In the genomic region with DNA sequence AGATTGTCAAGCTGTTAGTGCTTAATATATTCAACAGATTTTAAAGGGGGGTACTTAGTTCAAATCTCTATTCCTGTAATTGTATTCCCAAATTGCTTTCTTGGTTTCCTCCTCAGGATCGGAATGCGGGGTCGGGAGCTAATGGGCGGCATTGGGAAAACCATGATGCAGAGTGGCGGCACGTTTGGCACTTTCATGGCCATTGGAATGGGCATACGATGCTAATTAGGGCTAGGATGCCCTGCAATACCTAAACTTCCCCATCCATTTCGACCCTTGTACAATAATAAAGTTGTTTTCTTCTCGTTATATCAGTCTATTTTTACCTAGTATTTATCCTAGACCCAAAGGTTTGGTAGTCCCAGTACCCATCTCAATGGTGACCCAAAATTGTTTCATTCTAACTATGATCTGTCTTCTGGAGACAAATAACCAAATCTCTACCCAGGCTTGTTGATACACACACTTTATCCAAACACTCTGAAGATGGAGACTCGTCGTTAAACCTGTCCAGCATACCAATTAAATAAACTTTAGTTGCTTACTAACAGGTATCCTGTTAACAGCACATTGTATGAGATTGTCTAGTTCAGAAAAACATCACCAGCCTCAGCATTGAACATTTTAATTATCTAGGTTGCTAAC, we compare ENCODE assay signal across 8 mouse cellular contexts. TPM values are rescaled to one million over a fixed set of nuclear protein-coding genes. Genes with fewer than 3 reads are reported as not detected.
DNase-seq lines count a peak whose midpoint lies in the region; ATAC-seq and TF ChIP-seq lines count a peak whose summit lies in the region.

No protein-coding gene starts in this region.

- no peak for TF ChIP-seq EP300 in CH12.LX (IDR thresholded peaks at IDR 0.05; ENCODE audit: low read length)

- dilution Hi-C loops in CH12.LX (cut with MboI; ENCODE audit: extremely low pct_ligation_motif_present, extremely low pct_unique_long_range_greater_than_20kb, low sequenced_read_pairs) = no loop called here

- no peak for DNase-seq in heart, postnatal 14 days
- no peak for DNase-seq in CH12.LX (ENCODE audit: extremely low read depth)
- DNase-seq in left cerebral cortex, postnatal 10 days (ENCODE audit: extremely low spot score in 1 of 2, low spot score in 2 of 2) = no peak
- no peak for DNase-seq in urinary bladder, postnatal 25 days (ENCODE audit: low spot score)
- no peak for DNase-seq in left cerebral cortex, postnatal 25 days (ENCODE audit: low spot score in 2 of 2)

- 0 out of 2 replicates have a peak, but pooled peaks have one; percentile 1 for TF ChIP-seq POLR2A in CH12.LX (IDR thresholded peaks at IDR 0.05; ENCODE audit: low read depth, low read length)

- ATAC-seq in heart, embryonic 13.5 days (ENCODE audit: extremely low read depth, insufficient number of reproducible peaks, low FRiP score, low TSS enrichment) = no peak
- no peak for ATAC-seq in forebrain, embryonic 15.5 days (replicated peaks)
- ATAC-seq in liver, embryonic 15.5 days (ENCODE audit: insufficient read depth) = no peak

- H3K9ac ChIP-seq in heart, embryonic 13.5 days = peak overlapping the region; percentile 93; the same call in 1 of the 2 replicates
- H3K9ac ChIP-seq in CH12.LX (ENCODE audit: insufficient read depth, low read depth) = no peak overlapping the region
- H3K9ac ChIP-seq in forebrain, embryonic 15.5 days (replicated peaks) = no peak overlapping the region
- no peak overlapping the region for H3K9ac ChIP-seq in liver, embryonic 15.5 days

- no peak for TF ChIP-seq CTCF in CH12.LX (conservative IDR thresholded peaks at IDR 0.05 in 1 of 2, IDR thresholded peaks at IDR 0.05 in 1 of 2; ENCODE audit: low read depth in 2 of 2, low read length in 2 of 2)

- H3K36me3 ChIP-seq in heart, embryonic 13.5 days = peaks cover 59% of the 10 kb centered on the region
- H3K36me3 ChIP-seq in CH12.LX (replicated peaks in 1 of 2; ENCODE audit: control insufficient read depth in 1 of 2, insufficient read depth in 1 of 2, low read length in 1 of 2) = peaks cover 34 to 53% of the 10 kb centered on the region in 2 experiments
- peaks cover 42% of the 10 kb centered on the region for H3K36me3 ChIP-seq in forebrain, embryonic 15.5 days
- peaks cover 56% of the 10 kb centered on the region for H3K36me3 ChIP-seq in liver, embryonic 15.5 days (replicated peaks)

- H3K27me3 ChIP-seq in heart, embryonic 13.5 days (replicated peaks) = no peaks in the 10 kb centered on the region
- no peaks in the 10 kb centered on the region for H3K27me3 ChIP-seq in CH12.LX (replicated peaks)
- no peaks in the 10 kb centered on the region for H3K27me3 ChIP-seq in forebrain, embryonic 15.5 days
- no peaks in the 10 kb centered on the region for H3K27me3 ChIP-seq in liver, embryonic 15.5 days

- H3K27ac ChIP-seq in heart, embryonic 13.5 days (replicated peaks) = no peak overlapping the region
- H3K27ac ChIP-seq in CH12.LX (ENCODE audit: insufficient read depth, low read depth) = no peak overlapping the region
- H3K27ac ChIP-seq in forebrain, embryonic 15.5 days (replicated peaks) = no peak overlapping the region
- peak overlapping the region; percentile 25; the same call in 1 of the 2 replicates for H3K27ac ChIP-seq in liver, embryonic 15.5 days (replicated peaks)

- no peaks in the 10 kb centered on the region for H3K9me3 ChIP-seq in heart, embryonic 13.5 days
- no peaks in the 10 kb centered on the region for H3K9me3 ChIP-seq in CH12.LX (replicated peaks; ENCODE audit: low read length)
- no peaks in the 10 kb centered on the region for H3K9me3 ChIP-seq in forebrain, embryonic 15.5 days
- no peaks in the 10 kb centered on the region for H3K9me3 ChIP-seq in liver, embryonic 15.5 days (replicated peaks)

- peak overlapping the region; percentile 89 for H3K4me3 ChIP-seq in heart, embryonic 13.5 days
- H3K4me3 ChIP-seq in CH12.LX (replicated peaks in 1 of 3; ENCODE audit: low read depth in 2 of 3, low read length in 2 of 3, poor library complexity in 1 of 3) = peak overlapping the region in 2 of 3 experiments; percentile 35 to 82
- peak overlapping the region; percentile 86; the same call in 1 of the 2 replicates for H3K4me3 ChIP-seq in forebrain, embryonic 15.5 days
- peak overlapping the region; percentile 95 for H3K4me3 ChIP-seq in liver, embryonic 15.5 days (replicated peaks)

- WGBS in heart, embryonic 13.5 days = 63% methylated on average over 11 of the region's 11 CpGs
- 61% methylated on average over 11 of the region's 11 CpGs for WGBS in forebrain, embryonic 15.5 days
- 56% methylated on average over 11 of the region's 11 CpGs for WGBS in liver, embryonic 15.5 days (ENCODE audit: insufficient replicate concordance)

- TF ChIP-seq RAD21 in CH12.LX (IDR thresholded peaks at IDR 0.05; ENCODE audit: low read depth, low read length) = no peak

- H3K79me2 ChIP-seq in CH12.LX (replicated peaks; ENCODE audit: control insufficient read depth, extremely low read depth, insufficient read depth, poor library complexity, severe bottlenecking) = peaks cover 25% of the 10 kb centered on the region

- intact Hi-C loops in heart, postnatal 14 days (cut with DNase I) = loop anchor here (2.0 kb wide), 2 partner anchors 17 to 29 kb away; no protein-coding TSS in a partner anchor
- intact Hi-C loops in left cerebral cortex, postnatal 10 days (cut with DNase I) = loop anchor here (2.0 kb wide), 1 partner anchor 15 kb away; no protein-coding TSS in a partner anchor
- intact Hi-C loops in left cerebral cortex, postnatal 25 days (cut with DNase I) = no loop called here

- in situ Hi-C loops in CH12.LX (cut with MboI; ENCODE audit: low pct_ligation_motif_present, low pct_unique_long_range_greater_than_20kb, low sequenced_read_pairs) = loop anchor here (25.0 kb wide), 1 partner anchor 308 kb away; a partner anchor contains a TSS

- peaks cover 20% of the 10 kb centered on the region for H3K4me1 ChIP-seq in heart, embryonic 13.5 days
- H3K4me1 ChIP-seq in CH12.LX (ENCODE audit: control insufficient read depth in 1 of 2, insufficient read depth in 2 of 2) = peaks cover 0 to 16% of the 10 kb centered on the region in 2 experiments; a peak in 2 of 4 replicates
- H3K4me1 ChIP-seq in forebrain, embryonic 15.5 days = peaks cover 21% of the 10 kb centered on the region
- peaks cover 27% of the 10 kb centered on the region for H3K4me1 ChIP-seq in liver, embryonic 15.5 days (replicated peaks)

- H3K4me2 ChIP-seq in heart, embryonic 13.5 days = peak overlapping the region; percentile 93
- H3K4me2 ChIP-seq in CH12.LX (ENCODE audit: insufficient read depth, low read depth, poor library complexity, severe bottlenecking) = peak overlapping the region; percentile 97
- H3K4me2 ChIP-seq in forebrain, embryonic 15.5 days (replicated peaks) = 0 out of 2 replicates have a peak overlapping the region, but pooled peaks have one; percentile 71
- H3K4me2 ChIP-seq in liver, embryonic 15.5 days = peak overlapping the region; percentile 97

RNA-seq across cellular contexts. Expression of a gene that starts 1.6 kb away (rescaled TPM):
- 58.1 and 61.1 TPM in 2 replicates for polyA plus RNA-seq in heart, embryonic 13.5 days (2015; fragmentation: Nextera tagmentation; extraction: Ambion mirVana)
- total RNA-seq in heart, postnatal 14 days (2021) = 10 to 100 TPM; 65.0 to 70.5 TPM
- total RNA-seq in CH12.LX (2012; rRNA removed) (58.6 and 60.6 TPM in 2 replicates), CH12.LX (2014; rRNA removed) (68.8 and 72.1 TPM in 2 replicates)
- 49.2 and 51.3 TPM in 2 replicates for polyA plus RNA-seq in CH12.LX (2012; ENCODE audit: insufficient read length, low read depth)
- 40.7 TPM in 2 replicates for polyA plus RNA-seq in forebrain, embryonic 15.5 days (2015; fragmentation: Nextera tagmentation; extraction: Ambion mirVana)
- 50.7 and 52.3 TPM in 2 replicates for polyA plus RNA-seq in liver, embryonic 15.5 days (2015; fragmentation: Nextera tagmentation; extraction: Ambion mirVana)
- 10 to 100 TPM; 30.7 to 31.5 TPM for total RNA-seq in left cerebral cortex, postnatal 10 days (2021)
- 10 to 100 TPM; 37.8 to 42.7 TPM for total RNA-seq in left cerebral cortex, postnatal 25 days (2021)

RNA-seq across cellular contexts. Expression of a gene that starts 1.8 kb away (rescaled TPM):
- 382 and 427 TPM in 2 replicates for polyA plus RNA-seq in heart, embryonic 13.5 days (2015; fragmentation: Nextera tagmentation; extraction: Ambion mirVana)
- total RNA-seq in heart, postnatal 14 days (2021) = 100 to 1,000 TPM; 297 to 305 TPM
- total RNA-seq in CH12.LX (2012; rRNA removed) (292 and 319 TPM in 2 replicates), CH12.LX (2014; rRNA removed) (110 and 130 TPM in 2 replicates)
- 255 and 303 TPM in 2 replicates for polyA plus RNA-seq in CH12.LX (2012; ENCODE audit: insufficient read length, low read depth)
- 363 and 422 TPM in 2 replicates for polyA plus RNA-seq in forebrain, embryonic 15.5 days (2015; fragmentation: Nextera tagmentation; extraction: Ambion mirVana)
- 159 and 192 TPM in 2 replicates for polyA plus RNA-seq in liver, embryonic 15.5 days (2015; fragmentation: Nextera tagmentation; extraction: Ambion mirVana)
- total RNA-seq in left cerebral cortex, postnatal 10 days (2021) = 100 to 1,000 TPM; 216 to 223 TPM
- 100 to 1,000 TPM; 168 to 181 TPM for total RNA-seq in left cerebral cortex, postnatal 25 days (2021)

RNA-seq across cellular contexts. Expression of a gene that starts 18.7 kb away (rescaled TPM):
- polyA plus RNA-seq in heart, embryonic 13.5 days (2015; fragmentation: Nextera tagmentation; extraction: Ambion mirVana) = 10.4 and 13.7 TPM in 2 replicates
- total RNA-seq in heart, postnatal 14 days (2021) = 10 to 100 TPM; 14.9 to 15.6 TPM
- 14.7 and 18.8 TPM in 2 replicates for total RNA-seq in CH12.LX (2012; rRNA removed)
- total RNA-seq in CH12.LX (2014; rRNA removed) = 10.5 and 17.0 TPM in 2 replicates
- 15.3 and 18.4 TPM in 2 replicates for polyA plus RNA-seq in CH12.LX (2012; ENCODE audit: insufficient read length, low read depth)
- polyA plus RNA-seq in forebrain, embryonic 15.5 days (2015; fragmentation: Nextera tagmentation; extraction: Ambion mirVana) = 24.1 and 24.2 TPM in 2 replicates
- polyA plus RNA-seq in liver, embryonic 15.5 days (2015; fragmentation: Nextera tagmentation; extraction: Ambion mirVana) = 3.9 and 4.0 TPM in 2 replicates
- 10 to 100 TPM; 23.4 to 28.0 TPM for total RNA-seq in left cerebral cortex, postnatal 10 days (2021)
- 10 to 100 TPM; 19.1 to 22.0 TPM for total RNA-seq in left cerebral cortex, postnatal 25 days (2021)

RNA-seq across cellular contexts. Expression of a gene that starts 33.8 kb away (rescaled TPM):
- polyA plus RNA-seq in heart, embryonic 13.5 days (2015; fragmentation: Nextera tagmentation; extraction: Ambion mirVana) = 18.3 and 20.4 TPM in 2 replicates
- 10 to 100 TPM; 19.7 to 20.3 TPM for total RNA-seq in heart, postnatal 14 days (2021)
- total RNA-seq in CH12.LX (2012; rRNA removed) (9.6 and 13.2 TPM in 2 replicates), CH12.LX (2014; rRNA removed) (20.7 and 25.2 TPM in 2 replicates)
- 33.4 and 36.5 TPM in 2 replicates for polyA plus RNA-seq in CH12.LX (2012; ENCODE audit: insufficient read length, low read depth)
- 31.1 and 32.4 TPM in 2 replicates for polyA plus RNA-seq in forebrain, embryonic 15.5 days (2015; fragmentation: Nextera tagmentation; extraction: Ambion mirVana)
- 7.4 and 9.7 TPM in 2 replicates for polyA plus RNA-seq in liver, embryonic 15.5 days (2015; fragmentation: Nextera tagmentation; extraction: Ambion mirVana)
- 10 to 100 TPM; 32.3 to 33.6 TPM for total RNA-seq in left cerebral cortex, postnatal 10 days (2021)
- 10 to 100 TPM; 22.4 to 24.6 TPM for total RNA-seq in left cerebral cortex, postnatal 25 days (2021)

RNA-seq across cellular contexts. Expression of a gene that starts 33.8 kb away (rescaled TPM):
- 22.7 and 28.4 TPM in 2 replicates for polyA plus RNA-seq in heart, embryonic 13.5 days (2015; fragmentation: Nextera tagmentation; extraction: Ambion mirVana)
- 10 to 100 TPM; 20.7 to 23.5 TPM for total RNA-seq in heart, postnatal 14 days (2021)
- 36.8 and 39.8 TPM in 2 replicates for total RNA-seq in CH12.LX (2012; rRNA removed)
- 34.0 and 36.6 TPM in 2 replicates for total RNA-seq in CH12.LX (2014; rRNA removed)
- 24.6 and 33.0 TPM in 2 replicates for polyA plus RNA-seq in CH12.LX (2012; ENCODE audit: insufficient read length, low read depth)
- polyA plus RNA-seq in forebrain, embryonic 15.5 days (2015; fragmentation: Nextera tagmentation; extraction: Ambion mirVana) = 31.9 and 34.5 TPM in 2 replicates
- 20.8 and 22.6 TPM in 2 replicates for polyA plus RNA-seq in liver, embryonic 15.5 days (2015; fragmentation: Nextera tagmentation; extraction: Ambion mirVana)
- total RNA-seq in left cerebral cortex, postnatal 10 days (2021) = 10 to 100 TPM; 21.0 to 24.1 TPM
- 10 to 100 TPM; 22.5 to 30.3 TPM for total RNA-seq in left cerebral cortex, postnatal 25 days (2021)
